Mouse (Mus musculus): ENCODE data around the gene Nr5a2.
"Not testable (repeated sequence)": the region's sequence is repeated elsewhere in the genome, so short reads cannot be mapped to it uniquely, and the experiment has no call there.

The Nr5a2 gene

DNA sequence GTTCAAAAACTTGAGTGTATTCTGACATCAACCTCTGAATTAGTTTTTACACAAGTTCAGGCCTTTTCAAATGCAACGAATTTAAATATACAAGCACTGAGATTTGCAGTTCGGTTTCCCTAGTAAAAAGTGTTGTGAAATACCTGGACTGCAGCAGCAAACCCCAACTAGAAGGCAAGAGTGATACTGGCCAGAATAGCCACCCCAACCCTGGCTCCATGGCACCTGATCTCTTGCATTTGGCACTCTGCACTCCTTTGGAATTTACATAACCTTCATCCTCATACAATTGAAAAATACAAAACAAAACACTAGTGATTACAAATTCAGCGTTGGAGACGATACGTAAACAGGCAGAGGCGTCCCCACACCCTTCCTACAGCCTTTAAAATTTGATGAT, 111.5 kb downstream of the Nr5a2 start:
- ATAC-seq (ENCODE audit: insufficient number of reproducible peaks, low FRiP score, low TSS enrichment) = no peak

GRCm38 (mm10) chr1:136846081-136846480, 114.2 kb downstream of the Nr5a2 start:
- ATAC-seq (ENCODE audit: insufficient number of reproducible peaks, low FRiP score, low TSS enrichment) = no peak

DNA sequence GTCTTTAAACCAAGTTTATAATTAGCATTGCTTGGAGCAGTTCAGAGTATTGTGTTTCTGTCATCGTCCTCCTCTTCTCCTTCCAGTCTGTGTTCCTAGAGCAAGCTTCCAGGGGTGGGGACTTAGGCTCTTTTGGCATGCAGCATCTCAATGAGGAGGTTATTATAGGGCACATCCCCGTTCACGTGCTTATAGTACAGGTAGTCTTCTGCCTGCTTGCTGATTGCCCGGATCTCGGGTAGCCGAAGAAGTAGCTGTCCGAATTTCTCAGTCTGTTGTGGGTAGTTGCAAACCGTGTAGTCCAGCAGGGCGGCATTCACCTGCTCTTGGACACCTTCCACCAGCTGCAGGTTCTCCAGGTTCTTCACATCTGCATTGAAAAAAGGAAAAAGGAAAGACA, 114.9 kb downstream of the Nr5a2 start:
- ATAC-seq (ENCODE audit: insufficient number of reproducible peaks, low FRiP score, low TSS enrichment) = no peak

GRCm38 (mm10) chr1:136840512-136840911, 119.7 kb downstream of the Nr5a2 start:
- ATAC-seq (ENCODE audit: insufficient number of reproducible peaks, low FRiP score, low TSS enrichment) = no peak

GRCm38 (mm10) chr1:136839202-136839601, 121.0 kb downstream of the Nr5a2 start:
- ATAC-seq (ENCODE audit: insufficient number of reproducible peaks, low FRiP score, low TSS enrichment) = no peak; the same call in 1 of the 2 replicates

GRCm38 (mm10) chr1:136832305-136833152, 127.7 kb downstream of the Nr5a2 start:
- ATAC-seq (ENCODE audit: insufficient number of reproducible peaks, low FRiP score, low TSS enrichment) = no peak

DNA sequence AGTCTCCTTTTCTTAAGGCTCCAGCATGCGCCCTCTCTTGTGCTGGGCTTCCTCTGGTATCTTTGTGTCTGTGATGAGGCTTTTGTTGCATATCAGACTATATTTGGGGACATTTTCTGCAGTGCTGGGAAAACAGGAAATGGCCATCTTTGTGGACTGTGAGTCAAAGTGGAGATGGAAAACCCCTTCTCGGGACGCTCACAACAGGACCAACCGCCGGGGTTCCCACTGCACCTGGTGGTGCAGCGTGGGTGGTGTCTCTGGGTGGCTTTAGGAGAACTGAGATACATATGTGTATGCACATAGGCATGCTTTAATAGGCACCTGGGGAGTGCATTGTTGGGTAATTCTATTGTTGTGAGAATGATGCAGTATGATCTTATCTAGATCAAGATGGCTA, 129.3 kb downstream of the Nr5a2 start:
- ATAC-seq (ENCODE audit: insufficient number of reproducible peaks, low FRiP score, low TSS enrichment) = no peak

- no peak for ATAC-seq (ENCODE audit: insufficient number of reproducible peaks, low FRiP score, low TSS enrichment)
Measured at GRCm38 (mm10) chr1:136829931-136830330, 130.3 kb downstream of the Nr5a2 start.

DNA sequence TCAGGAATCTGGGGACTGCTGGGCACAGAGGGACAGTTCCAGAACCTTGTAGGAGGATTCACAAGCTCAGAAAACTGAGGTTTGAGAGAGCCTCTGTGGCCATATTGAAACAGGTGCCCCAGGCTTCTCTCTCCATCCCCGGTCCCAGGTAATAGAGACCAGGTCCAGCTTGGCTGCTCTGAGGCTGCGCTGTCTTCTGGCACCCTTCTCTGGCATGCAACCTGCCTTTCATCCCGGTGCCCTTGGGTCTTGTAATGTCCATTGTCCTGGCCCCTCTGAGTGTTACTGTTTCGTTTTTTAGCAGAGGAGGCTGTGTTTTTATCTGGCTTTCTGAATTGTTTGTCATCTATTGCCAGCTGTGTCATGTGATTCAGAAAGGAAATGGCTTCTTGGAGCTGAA, 136.4 kb downstream of the Nr5a2 start:
- ATAC-seq (ENCODE audit: insufficient number of reproducible peaks, low FRiP score, low TSS enrichment) = no peak

DNA sequence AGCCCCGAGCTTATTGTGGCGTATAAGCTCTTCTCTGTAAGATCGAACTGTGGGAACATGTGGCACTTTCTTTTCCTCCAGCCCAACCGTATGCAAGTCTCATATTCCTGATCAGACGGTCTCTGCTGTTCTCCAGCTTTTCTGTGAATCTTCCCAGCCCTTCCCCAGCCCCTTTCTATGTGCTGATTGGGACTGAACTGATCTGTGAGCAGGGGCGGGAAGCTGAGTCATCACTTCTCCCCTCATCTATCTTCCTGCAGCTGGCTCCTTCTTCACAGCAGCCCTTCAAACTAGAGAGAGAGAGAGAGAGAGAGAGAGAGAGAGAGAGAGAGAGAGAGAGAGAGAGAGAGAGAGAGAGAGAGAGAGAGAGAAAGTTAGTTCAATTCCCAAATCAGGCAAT, 159.6 kb downstream of the Nr5a2 start:
- ATAC-seq (ENCODE audit: insufficient number of reproducible peaks, low FRiP score, low TSS enrichment) = no peak

GRCm38 (mm10) chr1:136796361-136797090, 163.7 kb downstream of the Nr5a2 start:
- ATAC-seq (ENCODE audit: insufficient number of reproducible peaks, low FRiP score, low TSS enrichment) = no peak

DNA sequence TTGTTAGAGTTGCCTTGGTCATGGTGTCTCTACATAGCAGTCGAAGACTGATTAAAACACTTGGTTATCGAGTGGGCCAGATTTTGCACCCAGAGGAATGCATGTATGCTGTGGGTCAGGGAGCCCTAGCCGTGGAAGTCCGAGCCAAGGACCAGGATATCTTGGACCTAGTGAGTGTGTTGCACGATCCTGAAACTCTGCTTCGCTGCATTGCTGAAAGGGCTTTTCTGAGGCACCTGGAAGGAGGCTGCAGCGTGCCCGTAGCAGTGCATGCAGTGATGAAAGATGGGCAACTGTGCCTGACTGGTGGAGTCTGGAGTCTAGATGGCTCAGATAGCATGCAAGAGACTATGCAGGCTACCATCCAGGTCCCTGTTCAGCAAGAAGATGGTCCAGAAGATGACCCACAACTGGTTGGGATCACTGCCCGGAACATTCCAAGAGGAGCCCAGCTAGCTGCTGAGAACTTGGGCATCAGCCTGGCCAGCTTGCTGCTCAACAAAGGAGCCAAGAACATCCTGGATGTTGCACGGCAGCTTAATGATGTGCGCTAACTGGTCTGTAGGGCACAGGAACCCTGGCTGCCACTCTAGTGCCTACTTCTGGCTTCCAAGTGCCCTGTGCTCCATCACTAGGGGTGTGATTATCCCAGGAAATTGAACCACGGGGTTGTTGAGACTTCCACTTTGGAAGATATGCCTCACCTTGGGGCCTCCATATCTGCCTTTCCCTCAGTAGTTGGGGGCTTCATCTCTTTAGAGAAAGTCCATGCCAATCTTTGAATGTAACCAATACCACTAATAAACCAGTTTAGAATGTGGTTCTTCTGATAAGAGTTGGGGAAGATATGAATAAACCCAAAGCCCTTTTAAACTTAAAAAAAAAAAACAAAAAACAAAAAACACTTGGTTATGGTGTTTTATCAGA, 167.0 kb downstream of the Nr5a2 start:
- ATAC-seq (ENCODE audit: insufficient number of reproducible peaks, low FRiP score, low TSS enrichment) = not testable (repeated sequence)

Measured in cerebellum, adult (tissue).